Mouse (Mus musculus) spleen, postnatal 10 days (tissue): ENCODE results near the gene Bub1b.

Source experiments
- DNase-seq, 2 experiments: peaks; one replicate each; pipeline ENCODE4 v3.0.0; 2021 to 2022; ENCODE audit warnings: low spot score in 2 of 2

The Bub1b gene

DNA sequence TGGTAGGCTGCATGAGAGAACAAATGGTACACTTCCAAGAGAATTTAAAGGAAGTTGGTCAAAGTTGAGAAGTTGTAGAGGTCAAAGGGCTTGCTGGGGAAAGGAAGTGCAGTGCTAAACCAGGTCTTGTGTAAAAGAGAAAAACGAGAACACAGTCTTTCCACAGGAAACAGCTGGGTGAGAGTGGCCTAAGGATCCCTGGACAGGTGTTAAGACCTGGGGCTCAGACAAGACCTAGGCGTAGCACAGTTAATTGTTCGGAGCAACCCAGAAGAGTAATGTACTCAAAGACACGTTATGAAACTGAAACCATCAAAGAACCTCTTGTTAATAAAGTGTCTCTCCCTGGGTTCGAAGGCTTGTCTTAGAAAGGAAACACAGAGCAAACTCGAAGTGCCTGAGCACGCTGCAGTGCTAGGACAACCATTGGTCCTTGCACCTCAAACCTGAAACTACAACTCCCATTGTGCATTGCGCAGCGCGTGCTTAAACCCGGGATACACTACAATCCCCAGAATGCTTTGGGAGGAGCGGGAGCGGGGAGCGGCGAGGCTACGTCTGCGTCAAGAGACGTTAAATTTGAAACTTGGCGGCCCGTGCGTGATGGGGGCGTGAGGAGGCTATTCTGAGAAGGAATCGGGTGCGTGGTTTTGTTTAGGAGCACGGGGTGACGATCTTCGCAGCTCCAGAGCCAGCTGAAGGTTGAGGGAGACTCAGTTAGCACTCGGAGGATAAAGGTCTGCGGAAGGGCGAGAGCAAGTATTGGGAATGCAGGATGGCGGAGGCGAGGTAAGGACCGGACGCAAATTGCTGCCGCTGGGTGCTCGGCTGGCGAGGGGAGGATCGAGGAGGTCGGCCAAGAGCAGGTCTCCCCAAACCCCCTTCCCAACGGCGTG lies at the start of gene Bub1b:
Gene Bub1b (plus strand): TSS at position 539 of the 896 bp plus-strand sequence.
- peak; percentile 77 to 94 for DNase-seq

DNA sequence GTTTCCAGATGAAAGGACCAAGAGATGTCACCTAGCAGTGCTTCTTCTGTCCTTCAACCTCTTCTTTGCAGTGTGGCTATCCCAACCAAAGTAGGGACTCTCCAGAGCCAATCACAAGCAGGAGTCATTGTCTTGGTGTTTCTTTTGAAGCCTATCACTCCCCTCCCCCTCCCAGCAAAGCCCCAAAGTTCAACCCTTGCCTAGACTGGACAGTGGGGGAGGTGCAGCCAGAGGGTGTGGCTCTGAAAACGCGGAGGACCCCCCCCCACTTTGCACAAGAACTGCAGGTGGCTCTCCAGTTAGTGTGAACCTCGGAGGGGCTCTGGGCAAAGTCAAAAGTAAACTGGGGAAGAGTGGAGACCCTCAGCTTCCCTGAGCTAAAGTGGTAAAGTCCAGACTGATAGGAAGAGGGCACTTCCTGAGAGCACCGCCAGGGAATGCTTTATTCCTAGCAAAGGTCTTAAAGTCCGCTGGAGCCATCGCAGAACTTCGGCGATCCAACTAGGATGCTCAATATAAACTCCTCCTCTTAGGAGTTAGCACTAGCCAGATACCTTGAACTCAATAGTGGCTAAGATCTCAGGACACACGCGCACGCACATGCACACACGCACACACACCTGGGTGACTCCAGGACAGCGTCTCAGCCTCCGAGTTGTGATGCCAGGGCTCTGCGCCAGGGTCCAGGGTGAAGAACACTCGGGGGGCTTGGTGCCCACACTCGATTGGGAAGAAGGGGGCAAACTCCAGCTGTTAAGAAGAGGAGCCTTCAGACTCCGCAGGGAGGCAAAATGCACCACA lies 49.4 kb upstream of the Bub1b start:
- no peak for DNase-seq

DNA sequence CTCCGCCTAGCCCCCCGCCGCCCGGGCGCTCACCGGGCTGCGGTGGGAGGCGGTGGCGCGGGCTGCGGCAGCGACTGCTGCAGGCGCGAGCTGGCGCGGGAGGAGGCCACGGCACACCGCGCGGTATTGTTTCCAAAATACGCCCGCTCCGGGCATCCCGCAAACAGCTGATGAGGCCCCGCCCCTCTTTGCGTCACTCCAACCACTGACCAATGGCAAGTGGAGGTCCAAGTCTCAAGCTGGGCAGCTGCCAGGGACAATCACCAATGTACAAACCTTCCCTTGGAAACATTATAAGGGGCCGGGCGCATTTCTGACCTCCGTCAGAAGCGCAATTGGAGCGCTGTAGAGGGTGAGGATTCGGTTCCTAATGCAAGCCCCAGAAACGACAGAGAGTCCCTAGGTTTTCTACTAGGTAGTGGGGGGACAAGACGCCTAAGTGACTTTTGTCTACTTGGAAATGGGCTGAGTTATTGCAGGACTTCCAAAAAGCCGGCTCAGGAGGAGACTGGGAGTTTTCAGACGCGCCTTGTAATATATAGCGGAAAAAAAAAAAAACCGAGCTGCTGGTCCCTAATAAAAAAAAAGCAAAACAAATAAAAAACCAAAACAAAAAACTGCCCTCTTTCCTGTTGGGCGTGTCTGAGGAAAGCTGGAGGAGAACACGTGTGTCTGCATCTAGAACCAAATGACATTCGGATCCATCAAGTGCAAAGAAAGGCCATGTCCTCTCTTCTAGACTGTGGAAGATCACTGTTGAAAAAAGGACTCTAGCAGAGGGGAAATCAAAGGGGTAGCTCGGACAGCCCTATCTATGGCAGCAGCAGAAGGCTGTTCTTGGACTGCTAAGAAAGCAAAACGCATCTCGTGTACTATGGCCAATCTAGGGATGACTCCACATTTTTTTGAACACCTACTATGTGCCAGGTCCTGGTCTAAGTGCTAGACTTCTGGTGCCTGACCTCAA lies 48.2 kb upstream of the Bub1b start, which contains the start of gene Bmf:
Gene Bmf (minus strand): TSS at position 181 of the 967 bp plus-strand sequence.
- peak; percentile 75 to 92 for DNase-seq

DNA sequence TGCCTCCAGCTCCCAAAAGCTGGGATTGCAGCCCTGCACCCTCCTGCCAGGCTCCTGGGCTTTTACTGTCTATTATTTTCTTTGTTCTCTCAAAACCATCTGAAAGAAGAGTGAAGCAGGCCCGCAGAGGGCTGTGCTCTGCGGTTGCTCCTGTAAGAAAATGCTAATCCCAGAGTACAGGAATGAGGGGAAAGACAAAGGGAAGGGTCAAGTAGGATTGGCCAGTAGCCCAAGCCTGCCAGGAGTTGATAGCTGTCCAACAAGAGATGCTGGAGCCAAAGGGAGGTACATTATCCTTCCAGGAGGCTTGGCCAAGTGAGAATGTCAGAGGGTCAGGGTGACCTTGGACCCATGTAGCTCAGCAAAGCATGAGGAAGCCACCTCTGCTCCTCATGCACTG lies 46.4 kb upstream of the Bub1b start:
- no peak for DNase-seq

DNA sequence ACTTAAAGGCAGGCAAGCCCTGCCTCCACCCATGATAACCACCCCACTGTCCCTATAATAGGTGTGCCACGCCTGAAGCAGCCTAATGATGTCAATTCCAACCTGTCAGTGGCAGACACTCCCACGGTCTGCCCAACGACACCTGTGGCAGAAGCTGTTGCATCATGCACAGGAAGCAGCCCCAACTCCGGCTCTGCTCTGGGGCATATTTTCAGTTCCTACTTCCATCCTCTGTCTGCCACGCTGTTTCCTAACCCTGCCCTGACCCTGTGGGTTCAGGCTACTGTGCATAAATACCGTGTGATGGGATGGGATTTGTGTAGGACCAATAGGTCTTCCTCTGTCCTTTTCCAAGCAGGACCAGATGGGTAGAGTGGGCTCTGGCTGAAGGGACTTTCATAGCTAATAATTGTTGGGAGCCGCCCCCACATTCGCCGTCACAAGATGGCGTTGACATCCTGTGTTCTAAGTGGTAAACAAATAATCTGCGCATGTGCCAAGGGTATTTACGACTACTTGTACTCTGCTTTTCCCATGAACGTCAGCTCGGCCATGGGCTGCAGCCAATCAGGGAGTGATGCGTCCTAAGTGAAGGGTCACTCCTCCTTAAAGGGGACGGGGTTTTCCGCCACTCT lies 43.5 kb upstream of the Bub1b start:
- DNase-seq: peak in 1 of 2 experiments; percentile 68

DNA sequence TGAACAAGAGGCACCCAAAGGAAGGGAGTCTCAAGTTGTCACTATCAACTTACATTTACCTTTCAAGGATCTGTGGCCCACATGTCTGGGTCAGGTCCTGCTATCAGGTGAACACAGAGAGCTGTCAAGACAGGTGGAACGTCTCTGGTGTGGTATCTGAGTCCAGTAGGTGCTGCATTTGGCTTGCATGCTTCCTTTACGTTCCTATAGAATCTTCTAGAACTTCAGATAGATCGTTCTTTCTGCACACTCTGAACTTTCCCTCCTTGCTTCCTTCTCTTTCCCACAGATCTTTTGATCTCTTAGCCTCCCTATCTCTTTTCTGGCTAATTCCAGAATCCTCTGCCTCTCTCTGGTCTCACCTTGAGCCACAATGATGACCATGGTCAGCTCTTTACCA lies 39.6 kb upstream of the Bub1b start:
- DNase-seq: no peak

DNA sequence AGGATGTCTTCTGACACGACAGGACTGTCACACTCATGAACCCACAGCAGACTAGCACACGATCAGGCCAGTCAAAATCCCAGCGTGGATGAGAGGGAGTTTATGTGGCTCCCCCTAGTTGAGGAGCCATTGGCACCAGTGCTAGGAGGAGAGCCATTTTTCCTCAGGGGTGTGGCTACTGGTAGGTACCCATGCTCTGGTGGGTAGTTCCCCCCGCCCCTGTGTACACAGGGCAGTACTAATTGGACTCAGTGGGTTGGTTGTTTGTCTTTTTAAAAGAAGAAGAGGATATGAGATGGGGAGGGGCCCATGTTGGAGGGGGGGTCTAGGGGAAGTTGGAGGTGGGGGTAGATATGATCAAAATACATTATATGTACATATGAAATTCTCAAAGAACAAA lies 36.0 kb upstream of the Bub1b start:
- DNase-seq: peak in 1 of 2 experiments; percentile 40

DNA sequence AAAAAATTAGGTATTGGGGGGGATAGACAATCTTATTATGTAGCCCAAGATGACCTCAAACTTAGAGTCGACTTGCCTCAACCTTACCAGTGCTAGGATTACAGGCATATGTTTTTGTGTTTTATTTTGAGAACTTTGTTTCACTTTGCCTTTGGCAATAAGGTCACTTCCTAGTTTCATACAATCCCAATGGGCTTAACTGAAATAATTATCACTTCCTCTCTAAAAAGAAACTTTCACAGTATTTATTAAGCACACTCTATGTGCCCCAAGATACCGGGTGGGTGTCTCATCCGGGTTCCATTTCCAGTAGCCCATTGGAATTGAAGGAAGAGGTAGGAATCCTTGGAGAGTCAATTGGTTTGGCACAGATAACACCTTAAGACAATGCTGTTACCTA lies 35.6 kb upstream of the Bub1b start:
- no peak for DNase-seq

DNA sequence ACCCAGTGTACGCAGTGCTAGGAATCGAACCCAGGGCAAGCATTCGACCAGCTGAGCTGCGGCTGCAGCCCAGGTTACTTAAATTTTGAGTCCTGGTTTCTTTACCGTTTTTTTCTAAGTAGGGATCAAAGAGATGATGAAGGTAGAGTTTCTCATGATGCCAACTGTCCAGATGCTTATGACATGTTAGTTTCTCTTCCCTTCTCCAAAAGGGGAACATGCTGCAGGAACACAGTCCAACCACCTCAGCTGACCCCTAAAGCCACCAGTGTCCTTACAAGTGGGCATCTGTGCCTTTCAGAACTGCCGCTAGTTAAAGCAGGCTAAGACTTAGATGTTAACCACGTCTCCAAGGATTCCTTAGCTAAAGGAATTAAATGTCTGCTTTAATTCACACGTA lies 30.8 kb upstream of the Bub1b start:
- no peak for DNase-seq

DNA sequence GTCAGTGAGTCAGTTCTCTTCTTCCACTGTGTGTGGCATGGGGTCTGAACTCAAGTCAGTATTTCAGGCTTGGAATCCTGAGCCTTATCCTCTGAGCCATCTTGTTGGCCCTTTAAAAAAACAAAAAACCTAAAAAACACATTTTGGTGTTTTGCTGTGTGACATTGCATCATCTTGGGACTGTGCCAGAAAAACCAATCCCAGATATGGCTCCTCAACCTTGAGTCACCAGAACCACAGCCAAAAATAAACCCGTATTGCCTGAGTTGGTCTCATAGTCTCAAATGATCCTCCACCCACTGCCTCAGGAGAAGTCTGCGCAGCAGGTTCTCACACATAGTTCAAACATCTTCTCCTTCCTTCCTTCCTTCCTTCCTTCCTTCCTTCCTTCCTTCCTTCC lies 27.1 kb upstream of the Bub1b start:
- DNase-seq: no peak

DNA sequence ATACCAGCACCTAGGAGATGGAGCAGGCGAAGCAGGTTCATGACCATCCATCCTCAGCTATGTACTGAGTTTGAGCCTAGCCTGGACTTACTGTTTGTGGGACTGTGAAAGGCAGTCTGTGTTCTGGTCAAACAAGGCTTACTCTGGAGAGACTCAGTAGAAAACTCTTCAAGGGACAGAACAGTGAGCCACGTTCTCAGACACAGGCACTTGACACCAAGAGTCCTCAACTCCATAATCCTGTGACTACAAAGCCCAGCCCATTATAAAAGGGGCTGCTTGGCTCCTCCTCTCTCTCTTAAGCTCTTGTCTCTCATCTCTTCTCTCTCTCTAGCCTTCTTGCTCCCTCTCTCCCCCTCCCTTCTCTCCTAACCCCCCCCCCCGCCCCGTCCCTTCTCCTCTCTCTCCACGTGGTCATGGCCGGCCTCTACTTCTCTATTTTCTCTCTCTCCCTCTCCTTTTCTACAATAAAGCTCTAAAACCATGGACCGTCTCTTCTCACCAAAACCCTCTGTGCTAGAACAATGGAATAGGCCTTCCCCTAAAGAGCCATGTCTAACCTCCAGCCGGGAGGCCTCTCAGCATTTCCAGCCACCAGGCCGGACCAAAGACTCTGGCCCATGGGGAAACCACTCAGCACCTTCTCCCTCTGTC lies 25.7 kb upstream of the Bub1b start:
- DNase-seq: no peak

DNA sequence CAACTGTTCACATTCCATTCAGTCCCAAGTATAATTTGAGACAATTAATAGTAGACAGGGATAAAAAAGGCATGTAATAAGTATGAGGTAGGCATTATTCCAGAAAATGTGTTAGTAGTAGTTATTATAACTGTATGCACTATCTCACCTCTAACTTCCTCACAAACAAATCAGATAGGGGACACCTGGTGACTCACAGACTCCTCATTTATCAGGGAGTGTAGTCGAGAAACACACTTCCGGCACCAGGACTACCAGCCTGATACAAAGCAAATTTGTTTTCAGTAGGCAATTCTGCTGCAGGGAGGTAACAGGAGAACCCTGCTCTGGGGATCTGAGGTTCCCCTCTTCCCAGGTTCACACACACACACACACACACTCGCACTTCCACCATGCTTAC lies 24.9 kb upstream of the Bub1b start:
- DNase-seq: no peak

DNA sequence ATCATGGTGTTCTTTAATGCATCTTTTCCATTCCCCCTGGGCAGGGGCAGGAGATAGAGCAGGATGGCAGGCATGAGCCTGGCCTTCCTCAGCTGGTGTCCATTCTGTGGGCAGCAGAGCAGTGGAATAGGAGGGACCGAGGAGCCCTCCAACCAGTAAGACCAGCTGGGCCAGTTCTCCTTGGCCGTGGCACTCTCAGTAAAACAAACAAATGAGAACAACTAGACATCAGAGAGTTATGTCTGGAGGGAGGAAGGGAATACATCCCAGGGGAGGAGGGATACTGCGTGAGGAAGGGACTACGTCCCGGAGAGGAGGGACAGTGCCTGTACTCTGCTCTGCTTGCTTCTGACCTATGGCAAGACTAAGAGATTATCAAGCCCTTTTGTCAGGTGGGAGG lies 12.0 kb upstream of the Bub1b start:
- DNase-seq: no peak

DNA sequence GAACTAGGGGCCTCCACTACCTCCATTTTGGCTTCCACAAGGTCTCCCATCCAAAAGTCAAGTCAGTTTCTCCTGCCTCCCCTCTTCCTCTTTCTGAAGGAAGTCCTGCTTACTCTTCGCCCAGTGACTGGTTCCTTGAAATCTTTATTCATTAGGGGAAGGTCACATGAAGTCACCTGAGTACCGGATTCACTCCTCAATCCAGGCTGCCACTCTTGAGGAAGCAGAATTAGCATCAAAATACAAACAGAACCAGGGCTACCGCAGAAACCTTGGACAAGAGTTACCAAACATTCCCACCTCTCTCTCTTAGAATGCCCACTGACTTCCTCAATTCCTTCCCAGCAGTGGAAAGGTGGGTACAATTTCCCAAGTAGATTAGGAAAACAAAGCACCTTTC lies 10.3 kb upstream of the Bub1b start:
- DNase-seq: no peak

DNA sequence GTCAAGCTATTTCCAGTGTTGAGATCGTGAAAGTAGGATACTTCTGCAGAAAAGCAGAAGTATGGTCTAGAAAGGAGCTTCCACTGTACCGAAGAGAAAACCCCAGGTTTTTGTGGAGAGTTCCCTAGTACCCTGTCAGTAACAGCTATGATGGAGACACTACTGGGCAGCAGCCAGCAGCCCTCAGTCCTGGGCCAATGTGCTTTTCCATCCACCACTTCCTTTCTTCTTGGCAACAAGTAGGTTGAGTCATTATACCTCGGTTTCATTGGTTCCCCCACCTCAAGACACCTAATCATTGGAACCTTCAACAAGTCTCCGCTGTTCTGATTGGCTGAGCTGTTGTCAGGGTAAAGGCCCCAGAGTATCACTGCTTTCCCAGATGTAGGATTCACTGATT lies 6.9 kb upstream of the Bub1b start:
- DNase-seq: no peak

DNA sequence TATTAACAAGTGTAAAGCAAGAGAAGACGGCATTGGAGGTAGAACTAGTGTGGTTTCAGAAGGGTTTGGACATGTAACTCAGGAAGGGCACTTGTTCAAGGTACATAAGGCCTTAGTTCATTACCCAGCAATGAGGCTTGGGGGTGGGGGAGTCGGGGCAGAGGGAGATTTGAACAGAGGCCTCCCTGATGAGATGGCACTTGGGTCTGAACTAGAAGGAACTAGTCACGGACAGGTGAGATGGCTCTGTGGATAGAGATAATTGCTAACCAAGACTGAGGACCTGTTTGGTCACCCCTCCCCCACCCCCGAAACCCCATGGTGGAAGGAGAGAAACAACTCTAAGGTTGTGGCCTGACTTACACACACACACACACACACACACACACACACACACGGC lies 1.1 kb downstream of the Bub1b start:
- no peak for DNase-seq

DNA sequence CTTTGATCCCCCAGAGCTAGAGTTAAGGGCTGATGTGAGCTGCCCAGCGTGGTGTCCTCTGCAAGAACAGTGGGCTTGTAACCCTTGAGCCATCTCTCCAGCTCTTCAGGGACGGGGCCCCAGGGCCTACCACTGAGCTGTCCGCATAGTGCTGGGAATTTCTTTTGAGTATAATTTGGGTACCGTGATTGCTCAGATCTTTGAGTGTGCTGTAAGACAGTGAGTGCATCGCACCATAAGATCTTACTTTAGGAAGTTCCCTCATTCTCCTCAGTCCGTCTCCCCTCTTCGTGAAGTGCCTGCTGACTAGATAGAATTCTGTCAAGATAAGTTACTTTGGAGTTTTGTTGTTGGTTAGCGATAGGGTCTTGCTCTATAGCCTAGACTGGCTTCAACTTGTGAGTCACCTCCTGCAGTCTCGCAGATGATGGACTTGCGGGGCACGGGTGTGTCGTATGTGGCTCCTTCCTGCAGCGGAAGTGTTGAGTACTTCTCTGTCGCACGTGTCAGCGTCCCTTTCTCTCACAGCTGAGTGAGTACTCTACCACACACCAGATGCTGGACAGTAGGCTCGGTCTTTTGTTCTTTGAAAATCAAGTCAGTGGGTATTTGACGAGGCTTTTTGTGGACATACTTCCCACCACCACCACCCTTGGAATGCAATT lies 3.7 kb downstream of the Bub1b start:
- no peak for DNase-seq

DNA sequence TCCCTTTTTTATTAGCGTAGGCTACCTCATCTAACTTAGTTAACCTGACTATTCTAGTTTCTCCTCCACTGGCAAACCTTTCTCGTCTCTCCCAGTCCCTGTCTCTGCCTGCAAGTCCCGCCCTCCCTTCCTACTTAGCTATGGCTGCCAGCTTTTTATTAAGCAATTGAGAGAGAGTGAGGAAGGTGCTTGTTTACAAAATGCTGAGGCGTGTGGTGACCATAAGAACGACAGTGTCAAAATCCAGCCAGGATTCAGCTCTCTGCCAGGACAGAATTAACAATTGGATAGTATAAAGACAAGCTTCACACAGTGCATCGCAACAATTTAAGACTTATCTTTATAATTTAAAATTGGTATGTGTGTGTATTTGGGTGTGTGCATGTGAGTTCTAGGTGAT lies 6.1 kb downstream of the Bub1b start:
- no peak for DNase-seq

DNA sequence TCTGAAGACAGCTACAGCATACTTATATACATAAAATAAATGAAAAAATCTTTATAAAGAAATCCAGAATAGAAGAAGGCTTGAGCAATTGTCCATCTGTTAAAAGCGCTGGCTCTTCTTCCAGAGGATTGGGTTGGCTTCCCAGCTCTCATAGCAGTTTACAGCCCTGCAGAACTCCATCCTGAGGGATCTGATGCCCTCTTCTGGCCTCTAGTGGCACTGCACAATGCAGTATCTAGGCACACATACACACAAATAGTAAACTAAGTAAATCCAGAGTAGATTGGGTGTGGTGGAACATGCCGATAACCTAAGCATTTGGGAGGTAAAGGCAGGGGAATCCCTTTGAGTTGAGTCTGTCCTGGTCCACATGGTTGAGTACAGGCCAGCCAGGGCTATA lies 8.0 kb downstream of the Bub1b start:
- DNase-seq: peak; percentile 45 to 73

DNA sequence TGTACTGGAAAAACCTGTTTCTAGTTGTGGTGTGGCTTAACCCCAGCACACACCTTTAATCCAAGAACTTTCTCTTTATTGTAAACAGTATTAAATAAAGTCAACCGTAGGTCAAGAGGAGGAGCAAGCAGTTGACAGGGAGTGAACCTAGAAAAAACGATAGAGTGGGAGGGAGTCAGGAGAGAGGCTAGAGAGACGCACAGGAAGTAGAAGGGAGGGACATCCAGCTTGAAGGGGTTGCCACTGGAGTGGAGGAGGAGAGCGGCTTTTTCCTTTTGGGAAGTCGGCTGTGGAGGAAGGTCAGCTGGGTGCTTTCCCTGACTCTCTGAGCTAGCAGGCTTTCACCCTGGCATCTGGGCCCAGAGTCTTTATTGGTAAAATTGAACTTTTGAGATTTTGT lies 9.0 kb downstream of the Bub1b start:
- no peak for DNase-seq
